Mouse (Mus musculus) stomach, postnatal 0 days (tissue): Measurements from ENCODE around the gene Aim2. TPM values are rescaled to one million over a fixed set of nuclear protein-coding genes. Genes with fewer than 3 reads are reported as not detected.

Source experiments
- ATAC-seq: fragments of 200-750 bp; cut with Nextera tagmentation; 2 replicates; pipeline ENCODE4 v1.8.0; 2017; ENCODE audit not compliant: low FRiP score, low TSS enrichment
- DNase-seq: peaks from one replicate; pipeline ENCODE4 v3.0.0-alpha.2; 2016; ENCODE audit warnings: low spot score
- H3K27ac ChIP-seq: fragments of 300-500 bp; sonication (generic); replicated peaks from 2 replicates; pipeline ENCODE4 v1.5.1; 2014; ENCODE audit warnings: mild to moderate bottlenecking, control low read depth
- H3K27me3 ChIP-seq: fragments of 300-500 bp; sonication (generic); 2 replicates; pipeline ENCODE4 v1.6.1; 2014; ENCODE audit warnings: low read length; ENCODE audit not compliant: control insufficient read depth, insufficient read depth
- H3K36me3 ChIP-seq: fragments of 300-500 bp; sonication (generic); 2 replicates; pipeline ENCODE4 v1.6.1; 2014; ENCODE audit warnings: low read length, mixed read lengths; ENCODE audit not compliant: control insufficient read depth, insufficient read depth
- H3K4me1 ChIP-seq: fragments of 300-500 bp; sonication (generic); replicated peaks from 2 replicates; pipeline ENCODE4 v1.6.1; 2014; ENCODE audit warnings: antibody characterized with exemption; ENCODE audit not compliant: control insufficient read depth, insufficient read depth
- H3K4me2 ChIP-seq: fragments of 300-500 bp; sonication (generic); replicated peaks from 2 replicates; pipeline ENCODE4 v1.6.1; 2014; ENCODE audit warnings: low read depth, mild to moderate bottlenecking, control low read depth, moderate library complexity
- H3K4me3 ChIP-seq: fragments of 300-500 bp; sonication (generic); 2 replicates; pipeline ENCODE4 v1.5.1; 2014; ENCODE audit warnings: low read depth, low read length, control low read depth
- H3K9ac ChIP-seq: fragments of 300-500 bp; sonication (generic); 2 replicates; pipeline ENCODE4 v1.6.1; 2014; ENCODE audit warnings: mild to moderate bottlenecking, low read length, control low read depth, mixed read lengths
- H3K9me3 ChIP-seq: fragments of 300-500 bp; sonication (generic); 2 replicates; pipeline ENCODE4 v1.6.1; 2016; ENCODE audit warnings: low read length; ENCODE audit not compliant: control insufficient read depth
- CTCF ChIP-seq: IDR thresholded peaks from 2 replicates; pipeline ENCODE4 v1.5.1; 2016; ENCODE audit warnings: antibody characterized with exemption, low read depth, mild to moderate bottlenecking, moderate library complexity
- EP300 ChIP-seq: optimal IDR thresholded peaks from 2 replicates; pipeline ENCODE3; 2016; ENCODE audit warnings: antibody characterized with exemption
- WGBS: fragments of 180-500 bp; shearing (Covaris S2); extraction: QIAGEN DNeasy Blood & Tissue Kit; methylation state at CpG from one replicate; pipeline ENCODE4 v1.1.7; 2014; 5-methylcytosine and 5-hydroxymethylcytosine counted together
- polyA plus RNA-seq: library from polyadenylated mRNA; unstranded; fragments of >200 nt; fragmentation: Nextera tagmentation; extraction: Ambion mirVana; gene quantifications from 2 replicates; pipeline ENCODE4 v1.2.1, GENCODE M21; 2015

Gene Aim2
- polyA plus RNA-seq, 1 experiment from 2014 or later: 3.9 TPM

DNA sequence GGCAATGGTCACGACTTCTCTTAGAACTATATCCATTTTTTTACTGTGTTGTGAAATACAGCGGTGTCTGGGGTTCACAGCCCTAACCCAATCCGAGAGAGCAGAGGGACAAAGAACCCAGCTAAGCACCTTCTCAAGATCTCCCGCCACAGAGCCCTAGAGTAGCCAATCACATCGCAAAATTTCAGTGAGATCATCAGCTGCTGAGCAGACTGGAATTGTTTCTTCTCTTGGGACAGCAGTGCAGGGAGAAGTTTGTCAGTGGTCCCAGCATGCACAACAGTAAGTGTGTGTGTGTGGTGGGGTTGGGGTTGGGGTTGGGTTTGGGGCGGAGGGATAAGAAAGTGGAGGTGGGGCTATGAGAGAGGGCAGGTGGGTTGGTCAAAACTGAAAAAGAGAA is 733 bp upstream of the Aim2 start:
- Histone ChIP-seq H3K9ac (no peak overlapping the region), H3K27ac (no peak overlapping the region), H3K27me3 (no peaks in the 10 kb centered on the region), H3K36me3 (no peaks in the 10 kb centered on the region), H3K9me3 (no peaks in the 10 kb centered on the region), H3K4me2 (peak overlapping the region; percentile 42), H3K4me3 (no peak overlapping the region), H3K4me1 (no peaks in the 10 kb centered on the region)
- peak; percentile 38; the same call in 1 of the 2 replicates for ATAC-seq
- TF ChIP-seq EP300: no peak
- TF ChIP-seq CTCF: no peak
- 1% methylated on average over 6 of the region's 6 CpGs for WGBS
- DNase-seq: peak; percentile 44

DNA sequence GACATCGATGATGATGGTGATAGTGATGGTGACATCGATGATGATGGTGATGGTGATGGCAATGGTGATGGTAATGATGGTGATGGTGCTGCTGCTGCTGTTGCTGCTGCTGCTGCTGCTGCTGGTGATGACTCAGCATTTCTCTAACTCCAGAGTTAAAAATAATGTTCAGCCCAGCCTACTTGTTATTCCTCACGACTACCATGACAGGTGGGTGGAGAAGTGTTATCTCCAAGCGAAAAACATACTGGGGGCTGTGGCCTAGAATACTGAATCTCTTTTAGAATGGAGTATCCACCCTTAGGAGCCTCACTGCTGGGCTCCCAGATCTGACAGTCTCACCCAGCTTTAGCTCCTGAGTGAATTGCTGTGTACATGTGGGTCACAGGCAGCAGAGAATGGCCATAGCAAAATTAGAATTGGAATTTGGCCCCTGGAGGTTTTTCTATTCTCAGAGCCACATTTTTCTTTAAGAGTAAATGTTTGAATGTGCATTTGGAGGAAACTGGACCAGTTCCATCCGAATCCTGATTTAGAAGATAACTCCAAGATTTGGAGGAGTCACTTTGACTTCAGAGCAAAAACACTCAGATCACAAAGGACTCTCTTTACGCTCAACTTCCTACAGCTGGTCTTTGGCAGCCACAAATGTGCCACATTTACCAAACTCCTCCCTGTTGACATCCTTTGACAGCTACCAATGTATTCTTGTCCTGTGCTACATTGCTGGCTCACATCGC is 4.6 kb downstream of the Aim2 start:
- H3K9me3 ChIP-seq: no peaks in the 10 kb centered on the region
- H3K4me2 ChIP-seq: no peak overlapping the region
- TF ChIP-seq CTCF: no peak
- TF ChIP-seq EP300: no peak
- no peak overlapping the region for H3K4me3 ChIP-seq
- 64% methylated on average over 7 of the region's 7 CpGs for WGBS
- H3K9ac ChIP-seq: no peak overlapping the region
- ATAC-seq (no peak), DNase-seq (no peak)
- no peaks in the 10 kb centered on the region for H3K36me3 ChIP-seq
- H3K27ac ChIP-seq: no peak overlapping the region
- no peaks in the 10 kb centered on the region for H3K4me1 ChIP-seq
- no peaks in the 10 kb centered on the region for H3K27me3 ChIP-seq

DNA sequence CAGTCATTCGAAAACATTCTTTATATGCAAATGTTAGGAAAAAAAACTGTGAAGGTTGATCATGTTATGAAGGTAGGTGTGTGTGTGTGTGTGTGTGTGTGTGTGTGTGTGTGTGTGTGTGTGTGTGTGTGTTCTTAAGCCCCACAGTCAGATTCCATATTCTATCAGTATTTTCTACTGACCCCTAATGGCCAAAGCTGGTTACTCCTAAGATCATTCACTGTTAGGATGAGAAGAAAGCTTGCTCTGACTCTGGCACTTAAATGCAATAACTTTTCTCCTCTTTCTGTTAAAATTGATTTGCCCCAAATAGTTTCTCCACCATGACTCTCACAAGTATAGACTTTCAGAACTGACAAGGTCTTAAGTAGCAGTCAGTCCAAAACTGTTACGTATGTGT is 6.0 kb downstream of the Aim2 start:
- Histone ChIP-seq H3K36me3 (no peaks in the 10 kb centered on the region), H3K4me2 (no peak overlapping the region), H3K27me3 (no peaks in the 10 kb centered on the region), H3K9ac (no peak overlapping the region), H3K9me3 (no peaks in the 10 kb centered on the region), H3K27ac (no peak overlapping the region), H3K4me1 (no peaks in the 10 kb centered on the region), H3K4me3 (no peak overlapping the region)
- ATAC-seq (no peak), DNase-seq (no peak)
- TF ChIP-seq EP300 (no peak), CTCF (peak; percentile 47)
- 89% methylated on average over 2 of the region's 2 CpGs for WGBS

DNA sequence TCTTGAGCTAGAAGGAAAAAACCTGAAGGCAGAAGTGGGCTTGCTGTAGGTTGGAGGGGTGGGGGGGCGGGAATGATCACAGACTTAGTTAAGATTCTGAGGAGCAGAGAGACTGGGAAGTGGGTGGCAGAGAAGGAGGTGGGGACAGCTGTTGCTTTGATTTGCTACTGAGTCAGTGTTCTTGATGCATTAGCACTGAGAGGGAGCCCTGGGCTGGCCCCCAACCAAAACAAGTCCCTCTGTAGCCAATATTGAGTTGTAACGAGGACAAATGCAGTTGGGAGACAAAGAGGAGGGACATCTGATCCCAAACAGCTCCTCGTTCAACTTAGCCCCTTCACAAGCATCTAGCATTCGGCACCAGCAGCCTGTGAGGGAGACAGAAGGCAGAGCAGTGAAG is 7.1 kb downstream of the Aim2 start:
- Histone ChIP-seq H3K4me2 (no peak overlapping the region), H3K9ac (no peak overlapping the region), H3K27me3 (no peaks in the 10 kb centered on the region), H3K27ac (no peak overlapping the region), H3K4me3 (no peak overlapping the region), H3K4me1 (no peaks in the 10 kb centered on the region), H3K36me3 (no peaks in the 10 kb centered on the region), H3K9me3 (no peaks in the 10 kb centered on the region)
- WGBS: 40% methylated on average over 4 of the region's 4 CpGs
- no peak for DNase-seq
- no peak for ATAC-seq
- TF ChIP-seq EP300 (no peak), CTCF (no peak)

DNA sequence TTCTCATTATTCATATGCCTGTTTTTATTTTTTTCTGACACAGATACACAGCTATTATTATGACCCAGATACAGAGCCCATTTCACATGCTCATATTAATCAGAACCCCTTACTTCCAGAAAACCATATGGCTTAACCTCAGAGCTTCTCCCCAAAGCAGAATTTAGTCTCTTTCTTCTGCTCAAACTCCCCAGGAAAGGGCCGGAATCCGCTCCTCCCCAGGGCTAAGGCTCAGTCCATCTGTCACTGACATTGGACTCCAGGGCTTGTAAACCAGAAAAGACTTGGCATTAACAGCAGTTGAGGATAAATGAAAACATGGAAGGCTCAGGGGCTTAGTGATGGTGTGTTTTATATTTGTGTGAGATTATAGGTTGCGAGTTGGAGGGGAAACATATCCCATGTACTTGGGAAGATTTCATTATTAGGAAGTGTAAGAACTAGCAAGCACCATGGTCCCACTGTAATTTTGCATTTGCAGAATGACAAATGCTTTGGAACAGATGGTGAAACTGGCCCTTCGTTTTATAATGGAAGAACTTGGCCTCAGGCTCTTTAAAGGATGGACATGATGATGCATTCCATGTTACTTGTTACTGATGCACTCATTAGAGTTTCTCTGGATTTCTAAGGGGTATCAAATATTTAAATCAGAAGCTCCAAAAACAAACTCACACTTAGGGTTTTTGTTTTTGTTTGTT is 9.1 kb downstream of the Aim2 start:
- H3K9ac ChIP-seq: no peak overlapping the region
- 57% methylated on average over 4 of the region's 4 CpGs for WGBS
- H3K4me1 ChIP-seq: no peaks in the 10 kb centered on the region
- ATAC-seq (no peak), DNase-seq (no peak)
- H3K27ac ChIP-seq: no peak overlapping the region
- H3K4me3 ChIP-seq: no peak overlapping the region
- H3K4me2 ChIP-seq: no peak overlapping the region
- no peaks in the 10 kb centered on the region for H3K9me3 ChIP-seq
- TF ChIP-seq CTCF: no peak
- TF ChIP-seq EP300: no peak
- H3K27me3 ChIP-seq: no peaks in the 10 kb centered on the region
- no peaks in the 10 kb centered on the region for H3K36me3 ChIP-seq

DNA sequence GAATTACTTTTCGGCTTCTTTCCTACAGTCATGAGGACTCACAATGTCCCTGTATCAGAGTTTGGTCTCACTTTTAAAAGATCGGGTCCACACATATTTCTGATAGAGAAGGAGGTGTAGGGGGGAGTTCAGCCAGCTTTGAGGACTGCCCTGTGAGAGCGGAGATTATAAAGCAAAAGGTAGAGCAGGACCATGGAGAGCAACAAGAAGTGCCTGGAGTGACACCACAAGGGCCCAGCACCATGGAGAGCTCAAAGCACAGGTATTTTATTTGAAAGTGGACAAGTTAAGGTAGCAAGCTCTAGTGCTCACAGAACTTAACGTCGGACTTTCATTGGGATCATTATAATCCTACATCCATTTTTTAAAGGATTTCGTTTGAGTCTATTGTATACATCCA is 11.0 kb downstream of the Aim2 start:
- no peaks in the 10 kb centered on the region for H3K4me1 ChIP-seq
- TF ChIP-seq CTCF (no peak), EP300 (no peak)
- 24% methylated on average over 6 of the region's 6 CpGs for WGBS
- no peak overlapping the region for H3K9ac ChIP-seq
- no peaks in the 10 kb centered on the region for H3K9me3 ChIP-seq
- H3K27ac ChIP-seq: no peak overlapping the region
- H3K36me3 ChIP-seq: no peaks in the 10 kb centered on the region
- ATAC-seq (no peak), DNase-seq (peak; percentile 81)
- no peaks in the 10 kb centered on the region for H3K27me3 ChIP-seq
- H3K4me2 ChIP-seq: no peak overlapping the region
- H3K4me3 ChIP-seq: no peak overlapping the region
